Mouse (Mus musculus): ENCODE measurements around the gene Phf23.
"Not testable (repeated sequence)": the region's sequence is repeated elsewhere in the genome, so short reads cannot be mapped to it uniquely, and the experiment has no call there.

The Phf23 gene

GRCm38 (mm10) chr11:69995391-69995960 lies at the start of gene Phf23:
Phf23 (plus strand) TSS chr11:69995777.
- peak; percentile 98 for DNase-seq (ENCODE audit: low spot score)

- DNase-seq (ENCODE audit: low spot score): no peak
Observed at GRCm38 (mm10) chr11:69945997-69946891, 49.3 kb upstream of the Phf23 start.

- DNase-seq (ENCODE audit: low spot score): no peak
Observed at GRCm38 (mm10) chr11:69947337-69948065, 48.1 kb upstream of the Phf23 start.

- peak; percentile 88 for DNase-seq (ENCODE audit: low spot score)
Observed at GRCm38 (mm10) chr11:69948066-69948762, 47.4 kb upstream of the Phf23 start, which contains the start of gene Slc2a4. Slc2a4 (minus strand) TSS chr11:69948188.

GRCm38 (mm10) chr11:69948763-69949150 lies 46.8 kb upstream of the Phf23 start:
- DNase-seq (ENCODE audit: low spot score): peak; percentile 90

GRCm38 (mm10) chr11:69950807-69951459 lies 44.6 kb upstream of the Phf23 start:
- no peak for DNase-seq (ENCODE audit: low spot score)

GRCm38 (mm10) chr11:69952274-69952673 lies 43.3 kb upstream of the Phf23 start:
- DNase-seq (ENCODE audit: low spot score): no peak

- DNase-seq (ENCODE audit: low spot score): no peak
Observed at GRCm38 (mm10) chr11:69953267-69953915, 42.2 kb upstream of the Phf23 start.

GRCm38 (mm10) chr11:69955618-69956017 lies 40.0 kb upstream of the Phf23 start:
- not testable (repeated sequence) for DNase-seq (ENCODE audit: low spot score)

- DNase-seq (ENCODE audit: low spot score): no peak
Observed at GRCm38 (mm10) chr11:69956218-69956617, 39.4 kb upstream of the Phf23 start.

GRCm38 (mm10) chr11:69960616-69961015 lies 35.0 kb upstream of the Phf23 start:
- no peak for DNase-seq (ENCODE audit: low spot score)

- no peak for DNase-seq (ENCODE audit: low spot score)
Observed at GRCm38 (mm10) chr11:69961841-69962240, 33.7 kb upstream of the Phf23 start.

- no peak for DNase-seq (ENCODE audit: low spot score)
Observed at GRCm38 (mm10) chr11:69964650-69965270, 30.8 kb upstream of the Phf23 start, which contains the start of gene Cldn7. Cldn7 (plus strand) TSS chr11:69964779.

- no peak for DNase-seq (ENCODE audit: low spot score)
Observed at GRCm38 (mm10) chr11:69965271-69966005, 30.1 kb upstream of the Phf23 start.

- DNase-seq (ENCODE audit: low spot score): no peak
Observed at GRCm38 (mm10) chr11:69966006-69966859, 29.3 kb upstream of the Phf23 start.

- DNase-seq (ENCODE audit: low spot score): no peak
Observed at GRCm38 (mm10) chr11:69966860-69967517, 28.6 kb upstream of the Phf23 start.

GRCm38 (mm10) chr11:69968793-69969192 lies 26.8 kb upstream of the Phf23 start:
- no peak for DNase-seq (ENCODE audit: low spot score)

GRCm38 (mm10) chr11:69970222-69970621 lies 25.4 kb upstream of the Phf23 start:
- DNase-seq (ENCODE audit: low spot score): no peak
